Comparison of ENCODE assay signal across 7 mouse cellular contexts in genomic region chr11:5062326-5062725, GRCm38 (mm10). TPM values are rescaled to one million over a fixed set of nuclear protein-coding genes. Genes with fewer than 3 reads are reported as not detected.
DNase-seq lines count a peak whose midpoint lies in the region; ATAC-seq and TF ChIP-seq lines count a peak whose summit lies in the region.

No protein-coding gene starts in this region.

- H3K36me3 ChIP-seq in lung, embryonic 16.5 days (ENCODE audit: control insufficient read depth, insufficient read depth, low read length): no peaks in the 10 kb centered on the region
- H3K36me3 ChIP-seq in forebrain, embryonic 15.5 days: no peaks in the 10 kb centered on the region
- peaks cover 10% of the 10 kb centered on the region; the same call in 1 of the 2 replicates for H3K36me3 ChIP-seq in liver, embryonic 12.5 days
- H3K36me3 ChIP-seq in stomach, postnatal 0 days (ENCODE audit: control insufficient read depth, insufficient read depth, low read length): peaks cover 3% of the 10 kb centered on the region; the same call in 1 of the 2 replicates

- 30% methylated on average over 13 of the region's 13 CpGs for WGBS in lung, embryonic 16.5 days
- 40% methylated on average over 13 of the region's 13 CpGs for WGBS in lung, adult 2 months
- 16% methylated on average over 13 of the region's 13 CpGs for WGBS in forebrain, embryonic 15.5 days
- 42% methylated on average over 13 of the region's 13 CpGs for WGBS in liver, embryonic 12.5 days (ENCODE audit: insufficient replicate concordance)
- 28% methylated on average over 13 of the region's 13 CpGs for WGBS in stomach, postnatal 0 days

- no peak for ATAC-seq in lung, embryonic 16.5 days (ENCODE audit: low read depth)
- ATAC-seq in forebrain, embryonic 15.5 days (replicated peaks): no peak
- no peak for ATAC-seq in liver, embryonic 12.5 days
- ATAC-seq in stomach, postnatal 0 days (ENCODE audit: low FRiP score, low TSS enrichment): no peak; the same call in 1 of the 2 replicates

- H3K4me3 ChIP-seq in lung, embryonic 16.5 days (ENCODE audit: low read length): peak overlapping the region; percentile 46
- no peak overlapping the region for H3K4me3 ChIP-seq in lung, adult 2 months (replicated peaks; ENCODE audit: extremely low read depth, low read depth, low read length)
- H3K4me3 ChIP-seq in forebrain, embryonic 15.5 days: peak overlapping the region; percentile 36
- H3K4me3 ChIP-seq in liver, embryonic 12.5 days: peak overlapping the region; percentile 47
- peak overlapping the region; percentile 38 for H3K4me3 ChIP-seq in stomach, postnatal 0 days (ENCODE audit: low read depth, low read length)

- no peak for TF ChIP-seq EP300 in stomach, postnatal 0 days (optimal IDR thresholded peaks at IDR 0.05)

- H3K9ac ChIP-seq in lung, embryonic 16.5 days (ENCODE audit: low read length): peak overlapping the region; percentile 32
- 0 out of 2 replicates have a peak overlapping the region, but pooled peaks have one; percentile 2 for H3K9ac ChIP-seq in forebrain, embryonic 15.5 days (replicated peaks)
- peak overlapping the region; percentile 41; the same call in 1 of the 2 replicates for H3K9ac ChIP-seq in liver, embryonic 12.5 days
- H3K9ac ChIP-seq in stomach, postnatal 0 days (ENCODE audit: low read length): peak overlapping the region; percentile 35; the same call in 1 of the 2 replicates

- H3K27ac ChIP-seq in lung, embryonic 16.5 days (ENCODE audit: low read length): no peak overlapping the region
- no peak overlapping the region for H3K27ac ChIP-seq in forebrain, embryonic 15.5 days (replicated peaks)
- no peak overlapping the region for H3K27ac ChIP-seq in liver, embryonic 12.5 days
- H3K27ac ChIP-seq in stomach, postnatal 0 days (replicated peaks): no peak overlapping the region

- no peak for DNase-seq in lung, adult 2 months
- DNase-seq in stomach, postnatal 0 days (ENCODE audit: low spot score): no peak
- DNase-seq in urinary bladder, adult 2 months (ENCODE audit: low spot score): no peak
- DNase-seq in thymus, postnatal 0 days (ENCODE audit: low spot score): no peak

- peak overlapping the region; percentile 64 for H3K4me2 ChIP-seq in lung, embryonic 16.5 days (ENCODE audit: low read depth, low read length)
- H3K4me2 ChIP-seq in forebrain, embryonic 15.5 days (replicated peaks): peak overlapping the region; percentile 71
- H3K4me2 ChIP-seq in liver, embryonic 12.5 days: peak overlapping the region; percentile 76
- H3K4me2 ChIP-seq in stomach, postnatal 0 days (replicated peaks; ENCODE audit: low read depth): peak overlapping the region; percentile 77

- peaks cover 46% of the 10 kb centered on the region for H3K27me3 ChIP-seq in lung, embryonic 16.5 days (ENCODE audit: control insufficient read depth, insufficient read depth, low read depth, low read length)
- H3K27me3 ChIP-seq in forebrain, embryonic 15.5 days: peaks cover 62% of the 10 kb centered on the region
- H3K27me3 ChIP-seq in liver, embryonic 12.5 days (replicated peaks): peaks cover 76% of the 10 kb centered on the region
- H3K27me3 ChIP-seq in stomach, postnatal 0 days (ENCODE audit: control insufficient read depth, insufficient read depth, low read length): peaks cover 10% of the 10 kb centered on the region; the same call in 1 of the 2 replicates

- TF ChIP-seq CTCF in lung, adult 2 months (IDR thresholded peaks at IDR 0.05; ENCODE audit: insufficient read depth, low read length): no peak
- TF ChIP-seq CTCF in stomach, postnatal 0 days (IDR thresholded peaks at IDR 0.05; ENCODE audit: low read depth): no peak

- TF ChIP-seq POLR2A in lung, adult 2 months (IDR thresholded peaks at IDR 0.05; ENCODE audit: borderline replicate concordance, extremely low read depth, low read depth, low read length): no peak

- H3K9me3 ChIP-seq in lung, embryonic 16.5 days (ENCODE audit: control insufficient read depth, low read length): no peaks in the 10 kb centered on the region
- no peaks in the 10 kb centered on the region for H3K9me3 ChIP-seq in forebrain, embryonic 15.5 days
- no peaks in the 10 kb centered on the region for H3K9me3 ChIP-seq in liver, embryonic 12.5 days (replicated peaks)
- no peaks in the 10 kb centered on the region for H3K9me3 ChIP-seq in stomach, postnatal 0 days (ENCODE audit: control insufficient read depth, low read length)

- peaks cover 31% of the 10 kb centered on the region for H3K4me1 ChIP-seq in lung, embryonic 16.5 days (replicated peaks; ENCODE audit: control insufficient read depth, insufficient read depth, low read length)
- peaks cover 31% of the 10 kb centered on the region for H3K4me1 ChIP-seq in lung, adult 2 months (ENCODE audit: control insufficient read depth, insufficient read depth, low read length)
- peaks cover 59% of the 10 kb centered on the region for H3K4me1 ChIP-seq in forebrain, embryonic 15.5 days
- peaks cover 65% of the 10 kb centered on the region for H3K4me1 ChIP-seq in liver, embryonic 12.5 days
- peaks cover 27% of the 10 kb centered on the region for H3K4me1 ChIP-seq in stomach, postnatal 0 days (replicated peaks; ENCODE audit: control insufficient read depth, insufficient read depth)

RNA-seq across cellular contexts. Expression of gene Gas2l1, which starts 2.8 kb away (rescaled TPM):
- 18.6 and 19.3 TPM in 2 replicates for polyA plus RNA-seq in lung, embryonic 16.5 days (2015; fragmentation: Nextera tagmentation; extraction: Ambion mirVana)
- polyA plus RNA-seq in lung, adult 2 months (2012; rRNA removed): 99.7 and 124 TPM in 2 replicates
- polyA plus RNA-seq in forebrain, embryonic 15.5 days (2015; fragmentation: Nextera tagmentation; extraction: Ambion mirVana): 21.5 and 21.6 TPM in 2 replicates
- 35.2 and 37.5 TPM in 2 replicates for polyA plus RNA-seq in liver, embryonic 12.5 days (2016; fragmentation: Nextera tagmentation; extraction: Ambion mirVana)
- 21.4 and 24.8 TPM in 2 replicates for polyA plus RNA-seq in stomach, postnatal 0 days (2015; fragmentation: Nextera tagmentation; extraction: Ambion mirVana)
- 45.8 and 50.5 TPM in 2 replicates for polyA plus RNA-seq in urinary bladder, adult 2 months (2012; rRNA removed)
- 12.0 and 12.2 TPM in 2 replicates for polyA plus RNA-seq in thymus, postnatal 0 days (2015; fragmentation: Nextera tagmentation; extraction: Ambion mirVana)

RNA-seq across cellular contexts. Expression of gene Rasl10a, which starts 4.4 kb away (rescaled TPM):
- polyA plus RNA-seq in lung, embryonic 16.5 days (2015; fragmentation: Nextera tagmentation; extraction: Ambion mirVana): 0.45 and 0.92 TPM in 2 replicates
- polyA plus RNA-seq in lung, adult 2 months (2012; rRNA removed): 6.2 and 6.9 TPM in 2 replicates
- 0.56 and 0.78 TPM in 2 replicates for polyA plus RNA-seq in forebrain, embryonic 15.5 days (2015; fragmentation: Nextera tagmentation; extraction: Ambion mirVana)
- polyA plus RNA-seq in liver, embryonic 12.5 days (2016; fragmentation: Nextera tagmentation; extraction: Ambion mirVana): 0.77 and 1.1 TPM in 2 replicates
- 1.6 and 1.9 TPM in 2 replicates for polyA plus RNA-seq in stomach, postnatal 0 days (2015; fragmentation: Nextera tagmentation; extraction: Ambion mirVana)
- 2.0 and 3.6 TPM in 2 replicates for polyA plus RNA-seq in urinary bladder, adult 2 months (2012; rRNA removed)
- polyA plus RNA-seq in thymus, postnatal 0 days (2015; fragmentation: Nextera tagmentation; extraction: Ambion mirVana): 4.2 and 5.9 TPM in 2 replicates

RNA-seq across cellular contexts. Expression of gene Rhbdd3, which starts 36.4 kb away (rescaled TPM):
- 23.8 and 26.3 TPM in 2 replicates for polyA plus RNA-seq in lung, embryonic 16.5 days (2015; fragmentation: Nextera tagmentation; extraction: Ambion mirVana)
- 16.3 and 18.8 TPM in 2 replicates for polyA plus RNA-seq in lung, adult 2 months (2012; rRNA removed)
- 29.5 and 31.6 TPM in 2 replicates for polyA plus RNA-seq in forebrain, embryonic 15.5 days (2015; fragmentation: Nextera tagmentation; extraction: Ambion mirVana)
- polyA plus RNA-seq in liver, embryonic 12.5 days (2016; fragmentation: Nextera tagmentation; extraction: Ambion mirVana): 19.0 and 22.9 TPM in 2 replicates
- 19.1 and 19.6 TPM in 2 replicates for polyA plus RNA-seq in stomach, postnatal 0 days (2015; fragmentation: Nextera tagmentation; extraction: Ambion mirVana)
- polyA plus RNA-seq in urinary bladder, adult 2 months (2012; rRNA removed): 17.5 and 20.1 TPM in 2 replicates
- 17.9 and 19.8 TPM in 2 replicates for polyA plus RNA-seq in thymus, postnatal 0 days (2015; fragmentation: Nextera tagmentation; extraction: Ambion mirVana)

RNA-seq across cellular contexts. Expression of gene Ewsr1, which starts 36.7 kb away (rescaled TPM):
- polyA plus RNA-seq in lung, embryonic 16.5 days (2015; fragmentation: Nextera tagmentation; extraction: Ambion mirVana): 709 and 717 TPM in 2 replicates
- 255 and 420 TPM in 2 replicates for polyA plus RNA-seq in lung, adult 2 months (2012; rRNA removed)
- 762 and 793 TPM in 2 replicates for polyA plus RNA-seq in forebrain, embryonic 15.5 days (2015; fragmentation: Nextera tagmentation; extraction: Ambion mirVana)
- 432 and 434 TPM in 2 replicates for polyA plus RNA-seq in liver, embryonic 12.5 days (2016; fragmentation: Nextera tagmentation; extraction: Ambion mirVana)
- 231 and 235 TPM in 2 replicates for polyA plus RNA-seq in stomach, postnatal 0 days (2015; fragmentation: Nextera tagmentation; extraction: Ambion mirVana)
- polyA plus RNA-seq in urinary bladder, adult 2 months (2012; rRNA removed): 248 and 346 TPM in 2 replicates
- 501 and 565 TPM in 2 replicates for polyA plus RNA-seq in thymus, postnatal 0 days (2015; fragmentation: Nextera tagmentation; extraction: Ambion mirVana)
